Mouse (Mus musculus) mature B cell (primary cell): Measurements from ENCODE around the gene Prep.

Source experiments
- in situ Hi-C: fragments of 300-500 bp; cut with MboI; formaldehyde crosslinking; loops from 2 replicates; pipeline ENCODE4 v1.14.3; 2019

Prep gene

DNA sequence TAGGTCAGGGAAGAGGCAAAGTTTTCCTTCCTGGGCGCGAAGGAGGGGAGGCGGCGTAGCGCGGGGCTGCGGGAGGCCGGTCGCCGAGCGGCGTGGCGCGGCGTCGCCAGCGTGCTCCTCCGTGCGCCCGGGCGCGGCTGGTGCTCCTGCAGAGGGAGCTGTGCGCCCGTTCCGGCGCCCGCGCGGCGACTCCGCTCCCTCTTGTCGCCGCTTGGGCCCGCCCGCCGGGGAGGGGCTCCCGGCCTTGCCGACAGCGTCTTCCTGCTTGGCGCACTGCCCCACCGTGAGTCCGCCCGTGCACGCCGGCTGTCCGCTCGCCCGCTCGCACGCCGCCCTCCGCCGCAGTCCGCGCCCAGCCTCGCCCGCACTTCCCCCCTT is at the start of gene Prep:
TSS of gene Prep (plus strand) at position 273 of the 378 bp plus-strand sequence.
- in situ Hi-C loops: no loop called here

DNA sequence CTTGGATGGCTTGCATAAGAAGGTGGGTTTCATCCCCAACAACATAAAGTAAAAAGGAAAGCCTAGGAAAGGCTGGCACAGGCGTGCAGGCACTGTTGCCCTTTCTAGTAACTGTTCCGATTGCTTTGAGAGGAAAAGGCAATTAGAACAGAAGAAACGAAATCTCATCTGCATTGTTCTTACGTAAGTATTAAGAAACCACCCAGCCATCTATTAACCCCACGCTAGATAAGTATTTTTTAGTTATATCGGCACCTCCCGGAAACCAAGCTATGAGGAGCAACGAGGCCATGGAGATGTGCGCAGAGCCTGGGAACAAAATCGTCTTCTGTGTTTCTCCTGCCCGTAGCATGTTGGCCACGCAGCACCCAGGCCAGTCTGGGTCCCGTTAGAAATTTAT is 49.7 kb upstream of the Prep start:
- in situ Hi-C loops: no loop called here

DNA sequence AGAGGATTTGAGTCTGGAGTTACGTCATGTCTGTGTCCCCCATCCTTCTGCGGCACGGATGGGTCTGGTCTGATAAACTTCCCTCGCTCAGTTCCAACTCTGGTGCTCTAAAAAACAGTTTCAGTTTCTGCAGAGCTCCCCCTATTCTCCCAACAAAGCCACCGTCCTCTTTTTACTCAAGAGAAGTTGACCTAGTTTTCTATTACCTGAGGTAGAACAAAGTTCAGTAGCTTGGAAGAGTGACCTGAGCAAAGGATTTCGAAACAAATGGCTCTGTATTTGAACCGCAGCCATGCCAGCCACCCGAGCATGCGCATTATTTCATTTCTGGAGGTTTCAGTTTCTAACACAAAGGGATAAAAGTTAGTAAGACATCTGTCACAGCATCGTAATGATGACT is 49.2 kb upstream of the Prep start:
- in situ Hi-C loops: no loop called here

DNA sequence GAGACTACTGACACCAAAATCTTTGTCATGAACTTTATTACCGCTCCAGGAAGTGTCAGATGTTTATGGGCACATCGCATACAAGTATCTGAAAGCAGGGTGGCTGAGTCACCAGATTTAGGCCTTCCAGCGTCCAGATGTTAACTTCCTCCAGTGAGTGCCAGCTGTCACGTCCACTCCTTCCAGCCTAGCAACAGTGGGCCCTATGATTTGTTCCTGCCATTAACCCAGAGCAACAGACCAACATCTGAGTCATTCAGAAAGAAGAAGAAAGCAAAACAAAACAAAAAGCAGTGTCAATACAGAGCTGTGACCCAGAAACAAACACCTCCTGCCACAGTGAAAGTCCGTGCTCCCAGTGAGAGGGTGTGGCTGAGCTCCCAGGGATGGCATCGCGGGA is 47.6 kb upstream of the Prep start:
- in situ Hi-C loops: no loop called here

DNA sequence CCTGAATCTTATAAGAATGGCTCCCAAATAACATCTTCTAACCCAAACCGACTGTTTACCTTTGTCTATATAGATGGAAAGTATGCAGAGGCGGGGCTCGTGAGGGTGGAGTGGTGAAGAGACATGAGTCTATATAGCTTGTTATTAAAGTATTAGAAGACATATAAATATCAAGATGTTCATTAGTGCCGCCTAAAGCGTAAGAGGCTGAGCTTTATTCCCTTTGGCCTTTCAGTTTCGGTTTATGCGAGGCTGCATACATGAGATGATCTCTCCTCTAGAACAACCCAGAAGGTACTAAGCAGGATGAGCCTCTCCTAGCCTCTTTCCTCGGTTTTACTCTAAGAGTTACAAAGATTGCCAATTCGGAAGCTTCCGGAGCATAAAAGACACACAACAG is 47.2 kb upstream of the Prep start:
- in situ Hi-C loops: no loop called here

DNA sequence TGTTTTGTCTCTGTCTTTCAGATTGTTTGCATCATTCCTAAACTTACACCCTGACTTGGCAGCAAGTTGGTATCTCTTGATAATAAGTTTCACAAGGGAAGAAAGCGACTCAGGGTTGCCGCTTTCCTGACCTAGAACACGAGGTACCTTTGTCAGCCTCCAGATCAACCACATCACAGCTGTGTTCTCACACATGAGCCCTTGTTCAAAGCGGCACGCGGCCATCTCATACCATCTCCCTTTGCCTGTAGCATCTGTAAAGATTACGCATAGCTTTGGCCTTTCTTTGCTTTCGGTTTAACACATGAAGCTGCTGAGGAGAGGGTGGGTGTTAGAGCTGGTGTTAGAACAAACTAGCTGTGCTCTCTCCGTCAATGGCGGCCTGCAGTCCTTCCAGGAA is 46.7 kb upstream of the Prep start:
- in situ Hi-C loops: no loop called here

DNA sequence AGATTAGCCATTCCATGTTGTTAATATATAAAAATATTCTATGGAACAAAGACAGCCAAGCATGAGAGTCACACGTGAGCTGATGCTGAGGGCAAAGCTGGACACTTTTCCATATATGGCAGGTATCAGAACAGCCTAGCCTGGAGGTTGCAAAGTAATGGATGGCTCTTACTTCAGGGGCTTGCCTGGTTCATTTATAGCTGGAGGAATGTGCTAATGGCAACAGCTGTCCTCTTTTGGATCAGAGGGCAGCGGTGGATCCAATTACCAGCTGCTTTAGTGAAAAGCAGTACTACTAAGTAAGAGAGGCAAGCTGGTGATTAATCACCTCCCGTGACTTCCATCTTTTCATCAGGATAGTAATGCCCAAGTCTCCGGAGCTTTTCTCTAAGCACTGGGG is 41.8 kb upstream of the Prep start:
- in situ Hi-C loops: loop anchor here (25.0 kb wide), 1 partner anchor 738 kb away; no protein-coding TSS in a partner anchor

DNA sequence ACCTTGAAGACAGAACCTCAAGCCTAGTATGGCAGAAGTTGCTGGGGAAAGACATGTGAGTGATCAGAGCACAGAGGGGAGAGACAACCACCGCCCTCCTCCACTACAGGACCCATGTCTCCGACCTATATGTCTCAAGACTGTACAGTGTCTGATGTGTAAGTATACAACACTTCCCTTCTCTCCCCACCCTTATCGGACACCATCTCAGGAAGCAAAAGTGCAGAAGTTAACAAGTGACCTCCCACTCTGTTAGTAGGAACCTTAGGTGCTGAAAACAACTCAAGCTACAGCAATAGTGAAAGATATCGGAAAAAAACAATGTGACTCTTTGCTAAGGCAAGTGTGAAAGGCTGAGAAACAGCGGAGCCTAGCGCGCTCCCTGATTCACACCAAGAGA is 40.1 kb upstream of the Prep start:
- in situ Hi-C loops: loop anchor here (25.0 kb wide), 1 partner anchor 740 kb away; no protein-coding TSS in a partner anchor

DNA sequence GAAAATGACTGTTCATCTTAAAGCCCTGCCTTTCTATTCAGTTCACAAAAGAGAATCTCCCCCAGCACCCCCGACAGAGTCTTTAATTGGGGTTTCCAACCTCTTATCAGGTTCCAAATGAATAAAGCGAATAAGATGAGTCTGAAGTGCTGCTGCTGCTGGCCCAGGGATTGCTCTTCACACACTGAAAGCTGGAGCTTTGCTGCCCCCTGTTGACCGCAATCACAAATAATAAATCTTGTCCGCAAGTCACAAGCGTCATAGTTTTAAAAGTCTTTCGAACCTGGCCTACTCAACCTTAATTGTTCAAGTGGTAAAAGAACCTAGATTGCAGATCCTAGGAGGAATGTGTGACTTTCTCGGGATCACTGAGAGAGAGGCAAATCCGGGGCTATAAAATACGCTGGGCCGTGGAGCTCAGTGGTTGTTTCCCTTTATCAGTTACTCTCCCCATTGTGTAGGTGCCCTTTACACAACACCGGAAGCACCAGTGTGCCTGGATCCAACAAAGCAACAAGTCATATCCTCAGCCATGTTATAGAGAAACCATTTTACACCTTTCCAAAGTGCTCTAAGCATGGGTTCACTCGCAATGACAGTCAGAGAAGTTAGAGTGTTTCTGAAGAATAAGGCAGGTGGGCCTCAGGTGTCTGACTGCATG is 21.6 kb upstream of the Prep start:
- in situ Hi-C loops: loop anchor here (25.0 kb wide), 1 partner anchor 758 kb away; no protein-coding TSS in a partner anchor

DNA sequence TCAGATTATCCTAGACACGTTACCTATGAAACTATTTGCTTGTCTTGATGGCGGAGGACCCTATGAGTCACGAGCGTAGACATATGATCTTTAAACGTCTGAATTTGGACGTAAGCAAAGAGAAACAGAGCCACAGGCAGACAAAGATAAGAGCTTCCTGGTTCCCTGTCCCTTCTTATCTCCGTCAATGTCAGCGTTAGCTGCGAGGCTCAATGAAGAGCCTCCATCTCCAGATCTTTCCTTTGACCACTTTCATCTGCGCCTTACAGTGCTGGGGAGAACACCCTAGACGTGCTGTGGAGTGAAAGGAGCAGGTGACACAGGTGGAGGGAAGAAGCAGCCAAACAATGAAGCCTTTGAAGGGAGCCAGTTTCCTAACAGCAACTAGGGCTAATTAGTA is 18.8 kb upstream of the Prep start:
- in situ Hi-C loops: loop anchor here (25.0 kb wide), 1 partner anchor 761 kb away; no protein-coding TSS in a partner anchor

DNA sequence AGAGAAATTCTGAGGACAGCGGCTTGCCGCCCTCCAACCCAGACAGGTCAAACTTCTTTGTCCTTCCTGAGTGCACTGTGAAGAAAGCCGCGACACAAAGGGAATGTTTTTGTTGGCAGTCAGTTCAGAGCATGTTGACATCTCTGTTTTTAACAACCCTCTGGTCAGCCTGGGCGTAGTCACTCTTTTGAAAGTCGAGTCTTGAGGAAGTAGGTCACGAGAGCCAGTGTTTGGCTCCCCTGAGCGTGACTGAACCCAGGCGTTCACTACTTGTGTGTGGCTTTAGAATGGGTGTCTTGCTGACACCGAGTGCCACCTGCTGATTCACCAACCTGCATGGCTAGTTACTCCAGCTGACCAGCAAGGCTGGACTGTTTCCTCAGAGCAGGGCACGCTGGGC is 18.4 kb upstream of the Prep start:
- in situ Hi-C loops: loop anchor here (25.0 kb wide), 1 partner anchor 761 kb away; no protein-coding TSS in a partner anchor

DNA sequence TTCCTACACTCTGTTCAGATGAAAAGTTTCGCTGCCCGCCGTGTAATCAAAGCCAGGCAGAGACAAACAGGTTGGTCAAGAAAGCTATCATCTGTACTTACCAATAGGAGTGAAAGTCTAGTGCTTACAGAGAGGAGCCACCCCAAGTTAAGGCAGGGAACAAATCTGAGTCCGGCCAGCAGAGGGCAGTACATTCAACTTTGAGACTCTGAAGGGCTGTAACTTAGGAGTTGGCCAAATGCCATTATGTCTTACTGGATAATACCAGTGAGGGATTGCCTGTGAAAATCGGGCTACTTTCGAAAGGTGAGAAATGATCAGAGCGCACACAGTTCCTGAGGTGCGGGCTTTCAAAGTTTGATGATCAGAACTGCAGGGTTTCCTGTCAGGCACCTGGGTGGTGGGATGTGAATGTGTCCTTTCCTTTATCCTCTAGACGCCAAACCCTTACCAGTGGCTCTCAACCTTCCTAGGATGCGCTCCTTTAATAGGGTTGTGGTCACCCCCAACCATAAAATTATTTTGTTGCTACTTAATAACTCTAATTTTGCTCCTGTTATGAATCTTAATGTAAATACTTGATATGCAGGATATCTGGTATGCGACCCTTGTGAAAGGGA is 15.8 kb upstream of the Prep start:
- in situ Hi-C loops: no loop called here

DNA sequence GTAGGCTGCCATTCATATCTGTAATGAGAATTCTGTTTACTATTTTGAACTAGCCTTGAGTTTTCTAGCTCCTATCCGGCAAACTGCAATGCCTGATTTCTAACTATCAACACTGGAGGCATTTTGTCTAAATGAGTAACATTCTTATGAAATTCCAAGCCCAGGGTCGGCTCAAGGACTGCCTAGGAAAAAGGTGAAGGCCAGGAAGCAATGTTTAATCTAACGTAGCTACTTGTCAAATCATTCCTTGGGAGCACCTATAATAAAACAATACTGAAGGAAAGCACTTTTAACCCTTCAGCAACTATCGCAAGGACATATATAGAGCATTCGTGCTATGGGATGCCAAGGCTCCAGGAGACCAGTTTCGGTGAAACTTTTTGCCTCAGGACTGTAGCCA is 8.6 kb upstream of the Prep start:
- in situ Hi-C loops: no loop called here

DNA sequence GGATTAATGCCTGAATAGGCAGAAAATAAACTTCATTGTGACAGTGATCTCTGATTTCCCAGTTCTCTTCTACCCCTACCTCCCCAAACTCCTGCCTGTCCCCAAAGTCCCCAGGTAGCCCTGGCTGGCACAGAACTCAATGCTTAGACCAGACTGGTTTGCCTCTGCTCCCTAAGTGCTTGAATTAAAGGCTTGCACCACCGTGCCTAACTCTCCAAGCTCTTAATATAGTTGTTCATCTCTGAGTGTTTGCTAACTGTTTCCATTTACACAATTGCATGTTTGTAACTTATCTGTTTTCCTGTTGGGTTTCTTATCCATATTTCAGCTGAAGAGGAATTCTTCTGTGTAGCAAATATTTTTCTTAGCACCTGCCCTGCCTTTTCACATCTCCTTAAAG is 6.2 kb upstream of the Prep start:
- in situ Hi-C loops: no loop called here

DNA sequence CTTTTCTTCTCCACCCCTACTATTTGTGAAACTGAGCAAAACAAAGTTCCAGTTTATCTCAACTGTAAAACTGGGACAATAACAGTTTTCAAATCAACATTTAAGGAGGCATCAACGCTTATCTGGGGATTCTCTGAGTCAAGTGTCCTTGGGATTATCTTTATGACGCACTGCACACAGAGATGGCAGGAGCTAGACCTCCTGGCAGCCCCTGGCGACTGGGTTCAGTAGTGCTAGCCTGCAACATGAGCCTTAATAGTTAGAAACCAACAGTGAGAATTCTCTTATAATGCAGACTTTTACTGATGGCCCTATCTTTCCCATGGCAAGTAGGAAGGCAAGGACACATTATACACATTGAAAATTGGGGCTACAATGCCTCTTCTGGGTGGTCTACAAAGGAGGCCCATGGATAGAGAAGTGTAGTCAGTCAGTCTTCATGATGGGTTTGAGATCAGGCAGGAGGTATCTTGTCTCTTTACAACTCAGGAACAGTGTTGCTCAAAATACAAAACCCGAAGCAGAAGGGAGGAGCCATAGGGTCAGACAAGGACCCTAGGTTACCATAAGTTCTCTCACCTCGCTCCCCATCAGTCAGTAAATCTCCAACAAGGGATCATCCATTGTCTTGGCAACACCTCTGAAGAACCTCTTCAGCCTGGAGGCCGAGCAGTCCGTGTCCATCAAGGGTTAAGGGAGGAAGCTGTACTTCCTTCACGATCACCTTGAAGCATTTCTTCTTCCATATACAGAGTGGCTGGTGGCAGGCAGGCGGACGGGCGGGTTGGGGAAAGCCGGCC is 672 bp upstream of the Prep start:
- in situ Hi-C loops: no loop called here

DNA sequence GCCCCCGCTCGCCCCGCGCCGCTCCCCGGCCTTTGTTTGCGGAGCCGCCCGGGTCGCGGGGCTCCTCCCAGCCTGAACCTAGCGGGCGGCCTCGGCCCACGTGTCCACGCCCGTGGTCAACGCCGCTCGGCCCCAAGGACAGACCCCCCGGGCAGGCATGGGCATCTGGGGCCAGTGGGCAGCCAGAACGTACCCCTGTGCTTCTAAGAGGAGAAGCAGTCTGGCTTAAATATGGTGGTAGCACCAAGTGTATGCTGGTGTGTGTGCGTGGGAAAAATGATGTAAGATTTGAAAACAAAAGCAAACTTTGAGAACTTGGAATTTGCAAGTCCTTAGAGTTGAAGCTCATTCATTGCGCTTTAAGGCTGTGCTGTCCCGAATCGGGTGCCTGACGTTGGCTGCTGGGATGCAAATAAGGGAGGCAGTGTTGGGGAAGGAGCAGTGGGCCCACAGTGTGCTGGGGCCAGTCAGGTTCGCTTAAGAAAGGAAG is 478 bp downstream of the Prep start:
- in situ Hi-C loops: no loop called here

DNA sequence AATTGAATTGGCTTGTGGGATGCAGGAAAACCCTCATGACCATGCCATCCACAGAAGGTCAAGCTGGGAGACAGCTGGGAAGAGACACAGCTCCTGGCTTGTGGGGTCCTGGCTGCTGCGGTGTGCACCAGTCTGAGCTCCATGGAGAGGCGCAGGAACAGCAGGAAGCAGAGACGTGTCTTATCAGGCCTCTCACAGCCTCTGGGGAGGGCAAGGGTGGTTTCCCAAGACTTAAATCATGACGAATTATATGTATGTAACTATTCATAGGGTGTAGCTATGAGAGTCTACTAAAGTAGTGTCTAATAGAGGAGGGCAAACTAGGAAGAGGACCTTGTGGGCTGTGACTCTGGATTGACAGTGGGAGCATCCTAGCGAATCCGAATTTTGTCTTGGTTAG is 2.6 kb downstream of the Prep start:
- in situ Hi-C loops: no loop called here

DNA sequence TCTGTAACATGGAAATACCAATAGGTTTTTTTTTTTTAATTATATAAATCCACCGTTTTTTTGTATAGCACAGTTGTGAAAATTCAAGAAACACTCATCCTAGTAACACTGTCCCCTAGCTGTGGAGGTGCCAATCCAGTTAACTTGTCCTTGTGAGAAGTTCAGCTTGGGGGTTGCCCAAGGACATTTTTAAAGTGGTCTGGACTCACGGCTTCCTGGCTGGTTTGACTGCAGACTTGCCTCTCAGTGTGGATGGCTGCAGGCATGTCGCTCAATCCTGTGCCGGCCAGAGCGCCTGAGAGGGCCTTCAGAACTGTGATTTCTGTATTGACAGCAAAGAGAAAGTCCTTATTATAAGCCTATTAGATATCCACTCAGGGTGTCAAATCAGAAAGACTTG is 3.4 kb downstream of the Prep start:
- in situ Hi-C loops: no loop called here

DNA sequence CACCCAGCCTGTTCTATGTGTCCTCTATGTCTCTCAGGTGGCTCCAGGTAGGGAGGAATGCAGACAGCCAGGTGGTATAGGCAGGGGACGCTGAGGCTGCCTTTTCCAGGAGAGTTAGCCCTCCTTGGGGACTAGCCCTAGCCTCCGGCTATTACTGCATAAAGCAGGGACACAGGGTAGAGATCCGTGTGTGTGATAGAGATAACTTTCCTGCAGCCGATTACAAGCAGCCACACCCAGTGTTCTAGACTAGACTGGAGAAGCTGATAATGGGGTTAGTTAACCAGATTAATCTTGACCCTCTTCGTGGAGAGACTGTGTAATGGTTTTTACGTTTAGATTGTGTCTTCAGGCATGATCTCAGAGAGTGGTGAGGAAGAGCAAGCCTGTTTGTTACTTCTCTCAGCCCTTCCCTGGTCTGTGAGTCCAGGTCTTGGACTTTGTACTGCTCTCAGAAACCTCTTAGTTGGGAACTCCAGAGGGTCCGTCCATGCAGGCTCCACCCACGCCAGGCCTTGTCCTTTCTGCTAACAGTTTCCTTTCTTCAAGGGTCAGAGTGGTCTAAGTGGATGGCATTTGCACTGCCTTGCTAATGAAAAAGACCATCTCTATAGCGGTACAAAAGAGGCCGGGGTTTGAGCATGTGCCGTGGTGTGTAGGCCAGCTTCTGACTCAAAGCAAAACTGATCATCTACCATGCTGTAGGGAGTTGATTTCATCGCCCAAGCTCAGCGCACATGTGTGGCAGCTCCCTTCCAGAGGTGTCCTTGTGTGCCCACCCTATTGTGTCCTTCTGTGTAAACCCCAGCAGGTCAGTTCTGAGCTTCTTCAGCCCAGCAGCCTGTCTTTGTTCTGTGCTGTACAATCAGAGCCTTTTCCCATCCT is 4.2 kb downstream of the Prep start:
- in situ Hi-C loops: no loop called here

DNA sequence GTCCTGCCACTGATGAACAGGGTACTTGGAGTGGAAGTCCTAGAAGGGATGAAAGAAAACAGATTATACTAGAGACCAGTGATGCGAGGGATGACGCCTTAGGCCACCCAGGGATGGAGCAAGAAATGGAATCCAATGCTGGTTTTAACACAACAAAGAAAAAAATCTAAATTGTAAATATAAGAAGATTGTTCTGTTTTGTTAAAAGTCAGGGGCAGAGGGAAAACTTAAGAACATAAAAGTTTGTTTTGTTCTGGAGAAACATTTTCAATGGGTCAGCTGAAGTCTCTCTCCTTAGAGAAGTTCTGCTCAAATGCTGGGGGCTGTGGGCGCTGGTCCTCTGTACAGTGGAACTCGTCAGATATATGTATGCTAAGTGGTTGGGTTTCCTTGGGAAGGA is 5.3 kb downstream of the Prep start:
- in situ Hi-C loops: no loop called here

DNA sequence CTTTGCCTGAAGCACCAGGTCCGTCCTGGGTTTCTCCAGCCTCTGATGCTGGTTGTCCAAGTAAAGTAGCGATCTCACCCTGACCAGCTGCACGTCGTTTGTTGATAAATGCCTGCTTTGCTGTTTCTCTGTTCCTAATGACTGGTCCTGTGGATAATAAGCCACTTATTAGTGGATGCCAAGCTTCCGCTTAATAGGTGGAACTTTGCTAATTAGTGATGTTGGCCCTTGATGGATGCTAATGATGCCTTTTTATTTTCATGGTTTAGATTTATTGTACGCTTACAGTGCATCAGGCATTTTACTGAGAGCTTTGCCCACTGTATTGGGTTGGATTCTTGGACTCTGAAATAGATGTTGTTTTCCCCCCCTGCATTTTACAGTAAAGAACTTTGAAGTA is 7.5 kb downstream of the Prep start:
- in situ Hi-C loops: no loop called here
